Mouse (Mus musculus): ENCODE measurements around the gene Atg9b. TPM values are rescaled to one million over a fixed set of nuclear protein-coding genes. Genes with fewer than 3 reads are reported as not detected.
A peak's percentile ranks its signal among the peaks of the same experiment; 100 is the strongest.

Atg9b gene
- polyA plus RNA-seq, 1 experiment from 2014 or later, result 0.64 TPM

DNA sequence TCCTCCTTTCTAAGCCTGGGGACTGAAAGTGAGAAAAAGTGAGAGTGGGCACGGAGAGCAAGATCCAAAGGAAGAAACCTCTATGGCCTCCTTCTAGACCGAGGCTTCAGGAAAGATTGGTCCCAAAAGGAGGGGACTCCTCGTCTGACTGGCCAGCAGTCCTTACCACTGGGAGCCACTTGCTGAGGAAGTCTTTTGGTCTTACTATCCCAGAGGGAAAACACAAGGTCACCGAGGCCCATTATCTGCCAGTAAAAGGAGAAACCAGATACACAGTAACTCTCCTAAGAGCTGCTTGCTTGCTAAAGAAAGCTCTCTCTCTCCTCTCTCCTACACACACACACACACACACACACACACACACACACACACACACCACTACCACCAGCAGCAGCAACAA is 38.6 kb downstream of the Atg9b start:
- no peak overlapping the region for H3K4me3 ChIP-seq

DNA sequence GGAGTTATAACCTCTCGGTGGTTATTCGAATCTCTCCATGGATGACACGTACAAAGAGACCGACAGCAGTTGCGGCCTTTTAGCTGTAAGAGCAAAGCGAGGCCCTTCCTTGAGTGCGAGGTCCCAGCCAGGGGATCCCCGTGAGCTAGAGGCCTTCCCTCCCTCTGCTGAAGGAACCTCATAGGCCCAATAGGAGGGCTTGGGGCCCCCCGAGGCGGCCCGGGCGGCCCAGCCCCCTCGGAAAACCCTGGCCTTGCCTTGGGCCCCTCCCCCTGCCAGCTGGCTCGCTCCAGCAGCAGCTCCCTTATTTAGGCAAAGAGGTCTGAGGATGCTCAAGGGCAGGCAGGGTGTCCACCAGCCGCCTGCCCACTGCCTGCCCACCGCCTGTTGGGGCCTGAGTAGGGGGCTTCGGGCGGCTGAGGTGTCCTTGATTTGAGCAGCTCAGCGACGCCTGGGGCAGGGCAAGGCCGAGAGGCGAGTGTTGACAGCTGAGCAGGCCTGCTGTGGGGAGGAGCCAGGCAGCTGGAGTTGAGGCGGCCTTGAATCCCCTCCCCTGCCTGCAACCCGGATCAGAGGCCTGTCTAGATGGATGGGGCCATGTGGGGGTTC is 39.6 kb downstream of the Atg9b start:
- Histone ChIP-seq H3K9me3 (no peaks in the 10 kb centered on the region), H3K4me3 (peak overlapping the region; percentile 66), H3K27me3 (peaks cover 55% of the 10 kb centered on the region), H3K27ac (peak overlapping the region; percentile 92), H3K4me2 (peak overlapping the region; percentile 98), H3K9ac (no peak overlapping the region), H3K4me1 (peaks cover 56% of the 10 kb centered on the region), H3K36me3 (no peaks in the 10 kb centered on the region)
- ATAC-seq (ENCODE audit: borderline replicate concordance, extremely low read depth, low FRiP score, low TSS enrichment), result peak; percentile 85
- 1% methylated on average over 24 of the region's 24 CpGs for WGBS

More for the DNA sequence above, 38.6 kb downstream of the Atg9b start:
- peak overlapping the region; percentile 92; the same call in 1 of the 2 replicates for H3K27ac ChIP-seq
- H3K4me2 ChIP-seq, result no peak overlapping the region
- H3K27me3 ChIP-seq, result peaks cover 52% of the 10 kb centered on the region
- H3K4me1 ChIP-seq, result peaks cover 46% of the 10 kb centered on the region
- no peaks in the 10 kb centered on the region for H3K9me3 ChIP-seq
- 30% methylated on average over 4 of the region's 4 CpGs for WGBS
- H3K9ac ChIP-seq, result no peak overlapping the region
- no peak for ATAC-seq (ENCODE audit: borderline replicate concordance, extremely low read depth, low FRiP score, low TSS enrichment)
- H3K36me3 ChIP-seq, result no peaks in the 10 kb centered on the region

GRCm38 (mm10) chr5:24351701-24352171 is 40.2 kb downstream of the Atg9b start:
- peak overlapping the region; percentile 66 for H3K4me3 ChIP-seq
- H3K36me3 ChIP-seq, result no peaks in the 10 kb centered on the region
- no peaks in the 10 kb centered on the region for H3K9me3 ChIP-seq
- peaks cover 59% of the 10 kb centered on the region for H3K27me3 ChIP-seq
- H3K27ac ChIP-seq, result peak overlapping the region; percentile 92
- peak overlapping the region; percentile 50; the same call in 1 of the 2 replicates for H3K9ac ChIP-seq
- peak; percentile 81 for ATAC-seq (ENCODE audit: borderline replicate concordance, extremely low read depth, low FRiP score, low TSS enrichment)
- H3K4me1 ChIP-seq, result peaks cover 59% of the 10 kb centered on the region
- H3K4me2 ChIP-seq, result peak overlapping the region; percentile 98
- WGBS, result under 1% methylated on average over 32 of the region's 41 CpGs

- Histone ChIP-seq H3K9ac (peak within 1 kb of the TSS; percentile 50), H3K4me3 (peak within 1 kb of the TSS; percentile 66), H3K9me3 (no peaks in the 10 kb centered on the region), H3K27ac (peak within 1 kb of the TSS; percentile 92), H3K36me3 (no peaks in the 10 kb centered on the region), H3K27me3 (peaks cover 59% of the 10 kb centered on the region), H3K4me2 (peak within 1 kb of the TSS; percentile 98), H3K4me1 (peaks cover 59% of the 10 kb centered on the region)
- WGBS, result under 1% methylated on average over 29 of the region's 53 CpGs
- peak; percentile 13 for ATAC-seq (ENCODE audit: borderline replicate concordance, extremely low read depth, low FRiP score, low TSS enrichment)
These were observed 40.7 kb downstream of the Atg9b start, which contains the start of gene Kcnh2 for GRCm38 (mm10) chr5:24351278-24351677. Gene Kcnh2, minus strand, starts transcription at chr5:24351604.

GRCm38 (mm10) chr5:24350531-24351250 is 41.3 kb downstream of the Atg9b start:
- Histone ChIP-seq H3K27me3 (peaks cover 59% of the 10 kb centered on the region), H3K4me3 (peak overlapping the region; percentile 66), H3K9ac (peak overlapping the region; percentile 50), H3K4me1 (peaks cover 59% of the 10 kb centered on the region), H3K27ac (peak overlapping the region; percentile 92), H3K36me3 (no peaks in the 10 kb centered on the region), H3K4me2 (peak overlapping the region; percentile 98), H3K9me3 (no peaks in the 10 kb centered on the region)
- WGBS, result 28% methylated on average over 15 of the region's 15 CpGs
- no peak for ATAC-seq (ENCODE audit: borderline replicate concordance, extremely low read depth, low FRiP score, low TSS enrichment)

- no peak for ATAC-seq (ENCODE audit: borderline replicate concordance, extremely low read depth, low FRiP score, low TSS enrichment)
- H3K36me3 ChIP-seq, result no peaks in the 10 kb centered on the region
- H3K4me3 ChIP-seq, result peak overlapping the region; percentile 66; the same call in 1 of the 2 replicates
- peaks cover 65% of the 10 kb centered on the region for H3K4me1 ChIP-seq
- WGBS, result 48% methylated on average over 3 of the region's 3 CpGs
- H3K4me2 ChIP-seq, result peak overlapping the region; percentile 98
- H3K27ac ChIP-seq, result no peak overlapping the region
- no peak overlapping the region for H3K9ac ChIP-seq
- H3K27me3 ChIP-seq, result peaks cover 59% of the 10 kb centered on the region
- H3K9me3 ChIP-seq, result no peaks in the 10 kb centered on the region
These were observed 41.9 kb downstream of the Atg9b start for GRCm38 (mm10) chr5:24350073-24350472.

DNA sequence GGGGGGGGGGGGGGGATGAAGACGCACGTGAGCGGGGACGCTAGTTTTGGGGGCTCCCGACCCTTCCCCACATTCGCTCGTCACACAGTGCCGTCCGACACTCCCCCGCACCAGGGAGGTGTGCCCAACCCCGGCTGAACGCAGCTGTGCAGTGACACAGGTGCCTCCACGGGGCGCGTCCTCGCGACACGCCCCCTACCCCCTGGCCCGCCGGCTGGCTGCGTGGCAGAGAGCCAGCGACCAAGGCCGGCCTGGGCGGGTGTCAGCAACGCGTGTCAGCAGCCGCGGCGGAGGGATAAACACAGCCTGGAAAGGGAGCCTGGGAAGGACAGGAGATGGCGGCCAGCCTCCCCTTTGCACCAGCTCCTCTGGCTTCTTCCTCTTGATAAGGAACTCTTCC is 43.4 kb downstream of the Atg9b start:
- no peak for ATAC-seq (ENCODE audit: borderline replicate concordance, extremely low read depth, low FRiP score, low TSS enrichment)
- Histone ChIP-seq H3K4me3 (peak overlapping the region; percentile 44), H3K4me1 (peaks cover 80% of the 10 kb centered on the region), H3K4me2 (peak overlapping the region; percentile 92), H3K36me3 (no peaks in the 10 kb centered on the region), H3K27ac (no peak overlapping the region), H3K27me3 (peaks cover 44% of the 10 kb centered on the region), H3K9me3 (no peaks in the 10 kb centered on the region), H3K9ac (no peak overlapping the region)
- under 1% methylated on average over 27 of the region's 30 CpGs for WGBS

DNA sequence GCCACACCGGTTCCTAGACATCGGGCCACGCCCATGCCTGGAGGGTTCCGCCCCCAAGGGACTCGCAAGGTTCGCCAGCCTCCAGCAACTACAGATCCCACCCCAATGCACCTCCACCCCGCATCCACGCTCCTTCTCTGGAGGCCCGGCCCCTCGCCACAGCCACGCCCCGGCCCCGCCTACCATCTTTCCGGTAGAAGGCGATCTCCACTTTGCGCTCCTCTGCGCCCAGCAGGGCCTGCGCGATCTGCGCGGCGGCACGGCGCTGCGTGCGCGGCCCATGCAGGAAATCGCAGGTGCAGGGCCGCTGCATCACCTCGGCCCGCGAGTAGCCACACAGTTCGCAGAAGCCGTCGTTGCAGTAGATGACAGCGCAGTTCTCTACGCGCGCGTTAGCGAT is 43.8 kb downstream of the Atg9b start:
- H3K4me2 ChIP-seq, result peak overlapping the region; percentile 92
- no peak overlapping the region for H3K27ac ChIP-seq
- H3K4me1 ChIP-seq, result peaks cover 82% of the 10 kb centered on the region
- H3K9me3 ChIP-seq, result no peaks in the 10 kb centered on the region
- under 1% methylated on average over 36 of the region's 41 CpGs for WGBS
- peak overlapping the region; percentile 44 for H3K4me3 ChIP-seq
- peaks cover 40% of the 10 kb centered on the region for H3K27me3 ChIP-seq
- no peak overlapping the region; the same call in 1 of the 2 replicates for H3K9ac ChIP-seq
- H3K36me3 ChIP-seq, result no peaks in the 10 kb centered on the region
- ATAC-seq (ENCODE audit: borderline replicate concordance, extremely low read depth, low FRiP score, low TSS enrichment), result 0 out of 2 replicates have a peak, but pooled peaks have one; percentile 4

GRCm38 (mm10) chr5:24347186-24347875 is 44.6 kb downstream of the Atg9b start:
- no peak overlapping the region for H3K27ac ChIP-seq
- H3K4me3 ChIP-seq, result peak overlapping the region; percentile 44; the same call in 1 of the 2 replicates
- WGBS, result 27% methylated on average over 7 of the region's 7 CpGs

GRCm38 (mm10) chr5:24346313-24346712 is 45.6 kb downstream of the Atg9b start:
- ATAC-seq (ENCODE audit: borderline replicate concordance, extremely low read depth, low FRiP score, low TSS enrichment), result no peak
- Histone ChIP-seq H3K4me3 (no peak overlapping the region), H3K36me3 (no peaks in the 10 kb centered on the region), H3K27me3 (peaks cover 26% of the 10 kb centered on the region), H3K27ac (no peak overlapping the region), H3K9ac (no peak overlapping the region), H3K9me3 (no peaks in the 10 kb centered on the region), H3K4me1 (peaks cover 81% of the 10 kb centered on the region), H3K4me2 (no peak overlapping the region)
- 81% methylated on average over 7 of the region's 7 CpGs for WGBS

More at GRCm38 (mm10) chr5:24347186-24347875, 44.6 kb downstream of the Atg9b start:
- Histone ChIP-seq H3K27me3 (peaks cover 32% of the 10 kb centered on the region), H3K9me3 (no peaks in the 10 kb centered on the region), H3K36me3 (no peaks in the 10 kb centered on the region), H3K4me2 (peak overlapping the region; percentile 92), H3K9ac (no peak overlapping the region), H3K4me1 (peaks cover 82% of the 10 kb centered on the region)
- ATAC-seq (ENCODE audit: borderline replicate concordance, extremely low read depth, low FRiP score, low TSS enrichment), result no peak

DNA sequence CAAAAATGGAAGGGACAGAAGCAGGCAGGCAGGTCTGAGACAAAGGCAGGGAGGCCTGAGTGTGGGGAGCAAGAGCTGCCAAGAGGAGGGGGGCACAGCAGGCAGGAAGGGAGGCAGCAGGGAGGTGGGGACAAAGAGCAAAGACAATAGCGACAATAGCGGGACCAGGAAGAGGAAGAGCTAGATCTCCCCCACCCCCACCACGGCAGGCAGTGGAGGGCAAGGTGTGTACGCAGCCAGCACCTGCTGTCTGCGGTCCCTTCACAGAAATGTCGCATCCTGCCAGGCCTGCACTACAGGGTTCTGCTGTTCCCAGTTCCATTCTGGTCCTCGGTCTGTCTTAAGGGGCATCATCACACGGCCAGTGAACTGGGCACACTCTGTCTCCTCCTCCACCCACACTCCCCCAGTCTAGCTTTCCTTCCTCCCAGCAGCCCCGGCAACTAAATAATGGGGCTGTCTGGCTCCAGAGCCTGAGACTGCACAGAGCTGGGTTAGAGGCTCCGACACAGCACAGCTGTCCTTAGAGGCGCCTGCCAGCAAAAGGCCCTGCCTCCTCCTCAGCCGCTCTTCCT is 47.4 kb downstream of the Atg9b start:
- Histone ChIP-seq H3K4me2 (peak overlapping the region; percentile 45), H3K4me3 (no peak overlapping the region), H3K27me3 (peaks cover 14% of the 10 kb centered on the region), H3K4me1 (peaks cover 65% of the 10 kb centered on the region), H3K9me3 (no peaks in the 10 kb centered on the region), H3K9ac (no peak overlapping the region), H3K36me3 (no peaks in the 10 kb centered on the region), H3K27ac (peak overlapping the region; percentile 70)
- WGBS, result 18% methylated on average over 12 of the region's 12 CpGs
- peak; percentile 79 for ATAC-seq (ENCODE audit: borderline replicate concordance, extremely low read depth, low FRiP score, low TSS enrichment)
